ENCODE assay signal across 10 mouse cellular contexts in the genomic region with DNA sequence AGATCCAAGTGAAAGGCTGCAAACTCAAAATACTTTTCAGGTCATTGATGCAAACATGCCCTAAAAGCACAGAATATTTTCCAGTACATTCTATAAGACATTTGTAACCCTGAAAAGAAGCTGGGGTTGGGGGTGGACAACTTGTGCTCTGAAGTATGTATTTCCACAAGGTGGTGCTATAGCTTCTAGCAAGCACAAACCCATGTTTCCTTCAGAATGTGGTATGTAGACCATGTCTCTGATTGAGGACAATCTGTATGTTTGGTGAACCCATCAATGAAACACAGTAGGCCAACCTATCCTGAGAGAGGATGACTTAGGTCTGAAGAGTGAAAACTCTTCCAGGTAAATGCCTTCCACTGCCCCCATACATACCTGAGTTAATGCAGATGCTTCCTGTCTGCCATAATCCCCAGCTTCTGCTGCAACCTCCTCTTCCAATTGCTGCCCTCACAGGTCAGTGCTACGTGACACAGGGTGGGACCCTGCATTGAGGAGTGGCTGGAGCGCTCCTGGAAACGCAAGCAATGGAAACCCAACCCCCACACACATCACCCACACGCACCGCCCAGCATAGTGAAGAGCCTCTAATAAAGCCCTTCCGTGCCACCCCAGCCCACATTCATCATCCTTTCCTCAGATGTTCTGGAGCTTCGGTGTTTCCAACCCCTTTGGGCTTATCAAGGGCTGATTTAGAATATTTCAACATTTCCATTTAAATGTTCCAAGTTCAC. TPM values are rescaled to one million over a fixed set of nuclear protein-coding genes. Genes with fewer than 3 reads are reported as not detected.
DNase-seq lines count a peak whose midpoint lies in the region; ATAC-seq and TF ChIP-seq lines count a peak whose summit lies in the region.
"Had no signal": no experiment of that assay in that cellular context is flagged by ENCODE, and none has a peak within 500 bp of the region (broad histone marks: within the 10 kb centered on the region; RNA-seq: fewer than 3 reads in every experiment).

No protein-coding gene starts in this region.

- no peaks in the 10 kb centered on the region for H3K4me1 ChIP-seq in forebrain, embryonic 14.5 days (ENCODE audit: control insufficient read depth, insufficient read depth, low read length)
- H3K4me1 ChIP-seq in forebrain, embryonic 10.5 days, result no peaks in the 10 kb centered on the region
- H3K4me1 ChIP-seq in midbrain, postnatal 0 days (ENCODE audit: insufficient read depth, low read length), result no peaks in the 10 kb centered on the region
- H3K4me1 ChIP-seq in midbrain, embryonic 15.5 days, result no peaks in the 10 kb centered on the region
- no peaks in the 10 kb centered on the region for H3K4me1 ChIP-seq in intestine, postnatal 0 days (replicated peaks; ENCODE audit: control insufficient read depth, insufficient read depth, low read length)
- H3K4me1 ChIP-seq in stomach, postnatal 0 days (replicated peaks; ENCODE audit: control insufficient read depth, insufficient read depth), result no peaks in the 10 kb centered on the region

- no peak for ATAC-seq in forebrain, embryonic 14.5 days
- ATAC-seq in midbrain, postnatal 0 days (ENCODE audit: low FRiP score), result no peak
- no peak for ATAC-seq in midbrain, embryonic 15.5 days (replicated peaks)
- ATAC-seq in intestine, postnatal 0 days, result no peak
- ATAC-seq in stomach, postnatal 0 days (ENCODE audit: low FRiP score, low TSS enrichment), result no peak
- ATAC-seq: midbrain, embryonic 16.5 days had no signal

- no peak overlapping the region for H3K9ac ChIP-seq in forebrain, embryonic 14.5 days (ENCODE audit: low read length)
- H3K9ac ChIP-seq in midbrain, postnatal 0 days (replicated peaks; ENCODE audit: low read length, poor library complexity, severe bottlenecking), result no peak overlapping the region
- no peak overlapping the region for H3K9ac ChIP-seq in midbrain, embryonic 15.5 days
- no peak overlapping the region for H3K9ac ChIP-seq in intestine, postnatal 0 days (ENCODE audit: low read depth, low read length)
- no peak overlapping the region for H3K9ac ChIP-seq in stomach, postnatal 0 days (ENCODE audit: low read length)

- DNase-seq in forebrain, embryonic 14.5 days (ENCODE audit: low spot score), result peak; percentile 43
- no peak for DNase-seq in forebrain, embryonic 10.5 days (ENCODE audit: extremely low spot score, low spot score)
- peak; percentile 35 for DNase-seq in midbrain, postnatal 0 days (ENCODE audit: low spot score)
- DNase-seq in stomach, postnatal 0 days (ENCODE audit: low spot score), result no peak
- DNase-seq in left cerebral cortex, postnatal 14 days (ENCODE audit: low spot score in 2 of 2), result no peak
- DNase-seq in gastrocnemius, adult 8-10 months (ENCODE audit: low spot score in 2 of 2), result no peak

- H3K36me3 ChIP-seq in forebrain, embryonic 14.5 days (ENCODE audit: control insufficient read depth, insufficient read depth, low read length), result no peaks in the 10 kb centered on the region
- H3K36me3 ChIP-seq in forebrain, embryonic 10.5 days (replicated peaks), result no peaks in the 10 kb centered on the region
- H3K36me3 ChIP-seq in midbrain, postnatal 0 days (ENCODE audit: insufficient read depth, low read length), result no peaks in the 10 kb centered on the region
- H3K36me3 ChIP-seq in midbrain, embryonic 15.5 days (replicated peaks), result no peaks in the 10 kb centered on the region
- H3K36me3 ChIP-seq in intestine, postnatal 0 days (ENCODE audit: control insufficient read depth, insufficient read depth), result no peaks in the 10 kb centered on the region
- H3K36me3 ChIP-seq in stomach, postnatal 0 days (ENCODE audit: control insufficient read depth, insufficient read depth, low read length), result no peaks in the 10 kb centered on the region

- intact Hi-C loops in left cerebral cortex, postnatal 14 days (cut with DNase I), result no loop called here

- H3K9me3 ChIP-seq in forebrain, embryonic 14.5 days (replicated peaks; ENCODE audit: control insufficient read depth, low read length), result no peaks in the 10 kb centered on the region
- no peaks in the 10 kb centered on the region for H3K9me3 ChIP-seq in forebrain, embryonic 10.5 days
- no peaks in the 10 kb centered on the region for H3K9me3 ChIP-seq in midbrain, postnatal 0 days (ENCODE audit: low read length)
- H3K9me3 ChIP-seq in midbrain, embryonic 15.5 days, result no peaks in the 10 kb centered on the region
- H3K9me3 ChIP-seq in intestine, postnatal 0 days (ENCODE audit: control insufficient read depth), result no peaks in the 10 kb centered on the region
- H3K9me3 ChIP-seq in stomach, postnatal 0 days (ENCODE audit: control insufficient read depth, low read length), result no peaks in the 10 kb centered on the region

- no peak overlapping the region for H3K4me3 ChIP-seq in forebrain, embryonic 14.5 days (ENCODE audit: low read depth, low read length)
- no peak overlapping the region for H3K4me3 ChIP-seq in forebrain, embryonic 10.5 days
- no peak overlapping the region for H3K4me3 ChIP-seq in midbrain, postnatal 0 days (ENCODE audit: low read depth, low read length)
- H3K4me3 ChIP-seq in midbrain, embryonic 15.5 days, result no peak overlapping the region
- no peak overlapping the region for H3K4me3 ChIP-seq in intestine, postnatal 0 days (ENCODE audit: low read depth, low read length)
- no peak overlapping the region for H3K4me3 ChIP-seq in stomach, postnatal 0 days (ENCODE audit: low read depth, low read length)

- WGBS in forebrain, embryonic 14.5 days, result 70% methylated on average over 7 of the region's 7 CpGs
- WGBS in forebrain, embryonic 10.5 days, result 70% methylated on average over 7 of the region's 7 CpGs
- WGBS in midbrain, postnatal 0 days, result 69% methylated on average over 7 of the region's 7 CpGs
- 65% methylated on average over 7 of the region's 7 CpGs for WGBS in midbrain, embryonic 15.5 days
- WGBS in intestine, postnatal 0 days, result 68% methylated on average over 7 of the region's 7 CpGs
- 57% methylated on average over 7 of the region's 7 CpGs for WGBS in stomach, postnatal 0 days

- no peak for TF ChIP-seq EP300 in stomach, postnatal 0 days (optimal IDR thresholded peaks at IDR 0.05)

- no peaks in the 10 kb centered on the region for H3K27me3 ChIP-seq in forebrain, embryonic 14.5 days (replicated peaks; ENCODE audit: control insufficient read depth, insufficient read depth, low read length)
- H3K27me3 ChIP-seq in forebrain, embryonic 10.5 days (ENCODE audit: poor library complexity, severe bottlenecking), result no peaks in the 10 kb centered on the region
- no peaks in the 10 kb centered on the region for H3K27me3 ChIP-seq in midbrain, postnatal 0 days (ENCODE audit: insufficient read depth, low read length)
- no peaks in the 10 kb centered on the region for H3K27me3 ChIP-seq in midbrain, embryonic 15.5 days (replicated peaks)
- H3K27me3 ChIP-seq in intestine, postnatal 0 days (replicated peaks; ENCODE audit: control insufficient read depth, insufficient read depth, low read length), result no peaks in the 10 kb centered on the region
- no peaks in the 10 kb centered on the region for H3K27me3 ChIP-seq in stomach, postnatal 0 days (ENCODE audit: control insufficient read depth, insufficient read depth, low read length)

- no peak overlapping the region for H3K4me2 ChIP-seq in forebrain, embryonic 14.5 days (ENCODE audit: low read length)
- no peak overlapping the region for H3K4me2 ChIP-seq in midbrain, postnatal 0 days (ENCODE audit: low read depth, low read length, poor library complexity, severe bottlenecking)
- H3K4me2 ChIP-seq in midbrain, embryonic 15.5 days, result no peak overlapping the region
- H3K4me2 ChIP-seq in intestine, postnatal 0 days (replicated peaks; ENCODE audit: low read depth), result no peak overlapping the region
- no peak overlapping the region for H3K4me2 ChIP-seq in stomach, postnatal 0 days (replicated peaks; ENCODE audit: low read depth)

- TF ChIP-seq CTCF in midbrain, postnatal 0 days (IDR thresholded peaks at IDR 0.05), result peak; percentile 62
- TF ChIP-seq CTCF in intestine, postnatal 0 days (IDR thresholded peaks at IDR 0.05; ENCODE audit: low read depth), result peak; percentile 89
- TF ChIP-seq CTCF in stomach, postnatal 0 days (IDR thresholded peaks at IDR 0.05; ENCODE audit: low read depth), result peak; percentile 89

- no peak overlapping the region for H3K27ac ChIP-seq in forebrain, embryonic 14.5 days (ENCODE audit: low read depth, low read length)
- no peak overlapping the region for H3K27ac ChIP-seq in forebrain, embryonic 10.5 days
- H3K27ac ChIP-seq in midbrain, postnatal 0 days (ENCODE audit: low read depth, low read length), result no peak overlapping the region
- H3K27ac ChIP-seq in midbrain, embryonic 15.5 days, result no peak overlapping the region
- H3K27ac ChIP-seq in intestine, postnatal 0 days (ENCODE audit: low read depth, low read length), result no peak overlapping the region
- no peak overlapping the region for H3K27ac ChIP-seq in stomach, postnatal 0 days (replicated peaks)

RNA-seq across cellular contexts. Expression of a gene that starts 11.0 kb away (rescaled TPM):
- polyA plus RNA-seq in forebrain, embryonic 14.5 days (2014; fragmentation: Nextera tagmentation; extraction: Ambion mirVana), result 1.2 and 1.4 TPM in 2 replicates
- polyA plus RNA-seq in forebrain, embryonic 10.5 days (2016; fragmentation: Nextera tagmentation; extraction: Ambion mirVana), result 3.6 and 4.1 TPM in 2 replicates
- total RNA-seq in midbrain, postnatal 0 days (2014; rRNA removed), result 4.1 and 8.2 TPM in 2 replicates
- polyA plus RNA-seq in midbrain, postnatal 0 days (2015; fragmentation: Nextera tagmentation; extraction: Ambion mirVana), result 1.9 TPM in 2 replicates
- polyA plus RNA-seq in midbrain, embryonic 15.5 days (2015; fragmentation: Nextera tagmentation; extraction: Ambion mirVana), result 2.5 and 3.0 TPM in 2 replicates
- 20.4 and 23.2 TPM in 2 replicates for polyA plus RNA-seq in intestine, postnatal 0 days (2015; fragmentation: Nextera tagmentation; extraction: Ambion mirVana)
- 13.4 and 15.8 TPM in 2 replicates for polyA plus RNA-seq in stomach, postnatal 0 days (2015; fragmentation: Nextera tagmentation; extraction: Ambion mirVana)
- total RNA-seq in left cerebral cortex, postnatal 14 days (2021), result 1 to 10 TPM; 4.2 to 4.3 TPM
- 1 to 10 TPM; 1.9 to 3.4 (median 2.7) TPM for total RNA-seq in gastrocnemius, adult 8-10 months (2022)

RNA-seq across cellular contexts. Expression of a gene that starts 23.0 kb away (rescaled TPM):
- polyA plus RNA-seq in forebrain, embryonic 14.5 days (2014; fragmentation: Nextera tagmentation; extraction: Ambion mirVana), result not detected in 2 replicates
- polyA plus RNA-seq in forebrain, embryonic 10.5 days (2016; fragmentation: Nextera tagmentation; extraction: Ambion mirVana), result not detected in 2 replicates
- total RNA-seq in midbrain, postnatal 0 days (2014; rRNA removed), result not detected in 2 replicates
- not detected in 2 replicates for polyA plus RNA-seq in midbrain, postnatal 0 days (2015; fragmentation: Nextera tagmentation; extraction: Ambion mirVana)
- not detected in 2 replicates for polyA plus RNA-seq in midbrain, embryonic 15.5 days (2015; fragmentation: Nextera tagmentation; extraction: Ambion mirVana)
- not detected in 2 replicates for polyA plus RNA-seq in intestine, postnatal 0 days (2015; fragmentation: Nextera tagmentation; extraction: Ambion mirVana)
- not detected in 2 replicates for polyA plus RNA-seq in stomach, postnatal 0 days (2015; fragmentation: Nextera tagmentation; extraction: Ambion mirVana)
- not detected for total RNA-seq in left cerebral cortex, postnatal 14 days (2021)
- not detected for total RNA-seq in gastrocnemius, adult 8-10 months (2022)
- polyA plus RNA-seq: midbrain, embryonic 16.5 days; stomach, embryonic 16.5 days had no signal

RNA-seq across cellular contexts. Expression of a gene that starts 41.5 kb away (rescaled TPM):
- polyA plus RNA-seq in forebrain, embryonic 14.5 days (2014; fragmentation: Nextera tagmentation; extraction: Ambion mirVana), result not detected in 2 replicates
- not detected in 2 replicates for polyA plus RNA-seq in forebrain, embryonic 10.5 days (2016; fragmentation: Nextera tagmentation; extraction: Ambion mirVana)
- not detected in 2 replicates for total RNA-seq in midbrain, postnatal 0 days (2014; rRNA removed)
- polyA plus RNA-seq in midbrain, postnatal 0 days (2015; fragmentation: Nextera tagmentation; extraction: Ambion mirVana), result not detected in 2 replicates
- not detected in 2 replicates for polyA plus RNA-seq in midbrain, embryonic 15.5 days (2015; fragmentation: Nextera tagmentation; extraction: Ambion mirVana)
- not detected in 2 replicates for polyA plus RNA-seq in intestine, postnatal 0 days (2015; fragmentation: Nextera tagmentation; extraction: Ambion mirVana)
- not detected in 2 replicates for polyA plus RNA-seq in stomach, postnatal 0 days (2015; fragmentation: Nextera tagmentation; extraction: Ambion mirVana)
- not detected for total RNA-seq in left cerebral cortex, postnatal 14 days (2021)
- not detected for total RNA-seq in gastrocnemius, adult 8-10 months (2022)
- polyA plus RNA-seq: midbrain, embryonic 16.5 days; stomach, embryonic 16.5 days had no signal

RNA-seq across cellular contexts. Expression of a gene that starts 55.0 kb away (rescaled TPM):
- polyA plus RNA-seq in forebrain, embryonic 14.5 days (2014; fragmentation: Nextera tagmentation; extraction: Ambion mirVana), result not detected in 2 replicates
- polyA plus RNA-seq in forebrain, embryonic 10.5 days (2016; fragmentation: Nextera tagmentation; extraction: Ambion mirVana), result not detected in 2 replicates
- not detected in 2 replicates for total RNA-seq in midbrain, postnatal 0 days (2014; rRNA removed)
- polyA plus RNA-seq in midbrain, postnatal 0 days (2015; fragmentation: Nextera tagmentation; extraction: Ambion mirVana), result not detected in 2 replicates
- not detected in 2 replicates for polyA plus RNA-seq in midbrain, embryonic 15.5 days (2015; fragmentation: Nextera tagmentation; extraction: Ambion mirVana)
- not detected in 2 replicates for polyA plus RNA-seq in intestine, postnatal 0 days (2015; fragmentation: Nextera tagmentation; extraction: Ambion mirVana)
- polyA plus RNA-seq in stomach, postnatal 0 days (2015; fragmentation: Nextera tagmentation; extraction: Ambion mirVana), result not detected in 2 replicates
- under 1 TPM in 1 of 2 experiments, not detected in 1; 0.35 TPM for total RNA-seq in left cerebral cortex, postnatal 14 days (2021)
- total RNA-seq in gastrocnemius, adult 8-10 months (2022), result not detected
- polyA plus RNA-seq: midbrain, embryonic 16.5 days; stomach, embryonic 16.5 days had no signal

RNA-seq across cellular contexts. Expression of a gene that starts 57.4 kb away (rescaled TPM):
- not detected in 2 replicates for polyA plus RNA-seq in forebrain, embryonic 14.5 days (2014; fragmentation: Nextera tagmentation; extraction: Ambion mirVana)
- polyA plus RNA-seq in forebrain, embryonic 10.5 days (2016; fragmentation: Nextera tagmentation; extraction: Ambion mirVana), result not detected in 2 replicates
- total RNA-seq in midbrain, postnatal 0 days (2014; rRNA removed), result not detected in 2 replicates
- not detected in 2 replicates for polyA plus RNA-seq in midbrain, postnatal 0 days (2015; fragmentation: Nextera tagmentation; extraction: Ambion mirVana)
- not detected in 2 replicates for polyA plus RNA-seq in midbrain, embryonic 15.5 days (2015; fragmentation: Nextera tagmentation; extraction: Ambion mirVana)
- polyA plus RNA-seq in intestine, postnatal 0 days (2015; fragmentation: Nextera tagmentation; extraction: Ambion mirVana), result not detected in 2 replicates
- polyA plus RNA-seq in stomach, postnatal 0 days (2015; fragmentation: Nextera tagmentation; extraction: Ambion mirVana), result not detected in 2 replicates
- not detected for total RNA-seq in left cerebral cortex, postnatal 14 days (2021)
- total RNA-seq in gastrocnemius, adult 8-10 months (2022), result not detected
- polyA plus RNA-seq: midbrain, embryonic 16.5 days; stomach, embryonic 16.5 days had no signal

Comparison
In these comparisons a context has a peak if more than half of its experiments do, and no peak if none do; other contexts are left out.
1. DNase-seq: peak in forebrain, embryonic 14.5 days (single experiment) and midbrain, postnatal 0 days (single experiment); none in forebrain, embryonic 10.5 days (single experiment), stomach, postnatal 0 days (single experiment), left cerebral cortex, postnatal 14 days (0 of 2) and gastrocnemius, adult 8-10 months (0 of 2).
2. Peak in every context shown above with its lines, with median percentiles within 50 percentile points of each other: CTCF ChIP-seq.